In the genomic region with DNA sequence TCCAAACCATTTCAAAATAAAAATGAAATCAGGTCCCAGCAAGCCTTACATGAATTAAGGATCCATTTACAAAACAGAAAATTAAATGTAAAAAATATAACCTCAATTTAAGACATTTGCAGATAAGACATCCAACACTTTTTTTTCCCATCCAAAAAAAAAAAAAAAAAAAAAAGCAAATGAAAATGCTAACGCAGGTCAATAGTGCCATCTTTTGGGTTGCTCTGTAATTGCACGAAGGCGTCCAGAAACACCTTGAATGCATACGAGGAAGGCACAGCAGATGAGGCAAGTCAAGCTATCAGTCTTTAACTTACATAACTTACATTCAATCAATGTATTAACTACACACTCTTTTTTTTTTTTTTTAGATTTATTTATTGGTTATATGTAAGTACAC, we compare ENCODE assay signal across 8 mouse cellular contexts. TPM values are rescaled to one million over a fixed set of nuclear protein-coding genes. Genes with fewer than 3 reads are reported as not detected.
DNase-seq lines count a peak whose midpoint lies in the region; TF ChIP-seq lines count a peak whose summit lies in the region.
"Had no signal": no experiment of that assay in that cellular context is flagged by ENCODE, and none has a peak within 500 bp of the region (broad histone marks: within the 10 kb centered on the region; RNA-seq: fewer than 3 reads in every experiment).

No protein-coding gene starts in this region.

- no peaks in the 10 kb centered on the region for H3K9me3 ChIP-seq in CH12.LX (replicated peaks; ENCODE audit: low read length)
- H3K9me3 ChIP-seq: megakaryocyte, embryonic 14.5 days had no signal

- intact Hi-C loops in left cerebral cortex, postnatal 4 days (cut with DNase I): loop anchor here (5.0 kb wide), 1 partner anchor 1418 kb away; no protein-coding TSS in a partner anchor

- no peak overlapping the region for H3K27ac ChIP-seq in CH12.LX (ENCODE audit: insufficient read depth, low read depth)

- H3K27me3 ChIP-seq in CH12.LX (replicated peaks): no peaks in the 10 kb centered on the region
- H3K27me3 ChIP-seq: megakaryocyte, embryonic 14.5 days had no signal

- no peaks in the 10 kb centered on the region; a peak in 1 of 4 replicates for H3K4me1 ChIP-seq in CH12.LX (ENCODE audit: control insufficient read depth in 1 of 2, insufficient read depth in 2 of 2)

- peak; percentile 55 for DNase-seq in layer of hippocampus, adult 11-12 months (ENCODE audit: low spot score)
- DNase-seq in layer of hippocampus, postnatal 36 days: no peak
- peak; percentile 43 for DNase-seq in CH12.LX (ENCODE audit: extremely low read depth)
- peak; percentile 50 for DNase-seq in R1 (ENCODE audit: low read depth, low spot score)
- peak; percentile 42 for DNase-seq in embryo, embryonic 11.5 days (ENCODE audit: low read depth, low spot score)
- DNase-seq in left cerebral cortex, postnatal 4 days: peak; percentile 31
- DNase-seq in thymus, postnatal 10 days (ENCODE audit: low spot score in 2 of 2): peak; percentile 22 to 47

- TF ChIP-seq CTCF in CH12.LX (conservative IDR thresholded peaks at IDR 0.05 in 1 of 2, IDR thresholded peaks at IDR 0.05 in 1 of 2; ENCODE audit: low read depth in 2 of 2, low read length in 2 of 2): peak; percentile 55 to 75

- H3K9ac ChIP-seq in CH12.LX (ENCODE audit: insufficient read depth, low read depth): no peak overlapping the region

- in situ Hi-C loops in CH12.LX (cut with MboI; ENCODE audit: low pct_ligation_motif_present, low pct_unique_long_range_greater_than_20kb, low sequenced_read_pairs): no loop called here

- H3K4me2 ChIP-seq in CH12.LX (ENCODE audit: insufficient read depth, low read depth, poor library complexity, severe bottlenecking): no peak overlapping the region

- dilution Hi-C loops in CH12.LX (cut with MboI; ENCODE audit: extremely low pct_ligation_motif_present, extremely low pct_unique_long_range_greater_than_20kb, low sequenced_read_pairs): no loop called here

- no peak for TF ChIP-seq EP300 in CH12.LX (IDR thresholded peaks at IDR 0.05; ENCODE audit: low read length)

- no peak for TF ChIP-seq POLR2A in CH12.LX (IDR thresholded peaks at IDR 0.05; ENCODE audit: low read depth, low read length)

- H3K4me3 ChIP-seq in CH12.LX (replicated peaks in 1 of 3; ENCODE audit: low read depth in 2 of 3, low read length in 2 of 3, poor library complexity in 1 of 3): no peak overlapping the region
- H3K4me3 ChIP-seq: megakaryocyte, embryonic 14.5 days had no signal

- H3K36me3 ChIP-seq in CH12.LX (replicated peaks in 1 of 2; ENCODE audit: control insufficient read depth in 1 of 2, insufficient read depth in 1 of 2, low read length in 1 of 2): peaks cover 19 to 46% of the 10 kb centered on the region in 2 experiments

- TF ChIP-seq RAD21 in CH12.LX (IDR thresholded peaks at IDR 0.05; ENCODE audit: low read depth, low read length): peak; percentile 87

- H3K79me2 ChIP-seq in CH12.LX (replicated peaks; ENCODE audit: control insufficient read depth, extremely low read depth, insufficient read depth, poor library complexity, severe bottlenecking): 0 out of 2 replicates have a peak, but pooled peaks cover 3% of the 10 kb centered on the region

TF ChIP-seq in CH12.LX, 34 proteins besides CTCF, POLR2A, EP300 and RAD21:
- peak; percentile 100 for TF ChIP-seq ZNF384 (IDR thresholded peaks at IDR 0.05; ENCODE audit: low read depth, low read length)
- TF ChIP-seq SMC3 (IDR thresholded peaks at IDR 0.05; ENCODE audit: low read depth, low read length): peak; percentile 47
- TF ChIP-seq NRF1 (IDR thresholded peaks at IDR 0.05; ENCODE audit: low read depth, low read length): no peak

RNA-seq across cellular contexts. Expression of a gene that starts 20.3 kb away (rescaled TPM):
- total RNA-seq in layer of hippocampus, postnatal 36 days (2021): 10 to 100 TPM; 22.7 to 29.0 TPM
- total RNA-seq in CH12.LX (2012; rRNA removed) (9.5 and 11.3 TPM in 2 replicates), CH12.LX (2014; rRNA removed) (8.7 and 13.3 TPM in 2 replicates)
- 13.7 and 14.9 TPM in 2 replicates for polyA plus RNA-seq in CH12.LX (2012; ENCODE audit: insufficient read length, low read depth)
- total RNA-seq in left cerebral cortex, postnatal 4 days (2021): 10 to 100 TPM; 18.8 to 22.1 TPM

Comparison
In these comparisons a context has a peak if more than half of its experiments do, and no peak if none do; other contexts are left out.
1. DNase-seq: peak in layer of hippocampus, adult 11-12 months (single experiment), CH12.LX (single experiment), R1 (single experiment), embryo, embryonic 11.5 days (single experiment), left cerebral cortex, postnatal 4 days (single experiment) and thymus, postnatal 10 days (2 of 2); none in layer of hippocampus, postnatal 36 days (0 of 2).